8 mouse cellular contexts compared by ENCODE assay signal in genomic region chr2:161109398-161109821, GRCm38 (mm10). TPM values are rescaled to one million over a fixed set of nuclear protein-coding genes. Genes with fewer than 3 reads are reported as not detected.
DNase-seq lines count a peak whose midpoint lies in the region; ATAC-seq and TF ChIP-seq lines count a peak whose summit lies in the region.

No protein-coding gene starts in this region.

- H3K27ac ChIP-seq in heart, embryonic 12.5 days (ENCODE audit: poor library complexity, severe bottlenecking) = no peak overlapping the region
- no peak overlapping the region for H3K27ac ChIP-seq in thymus, adult 2 months (ENCODE audit: control insufficient read depth, insufficient read depth, low read length)
- H3K27ac ChIP-seq in intestine, postnatal 0 days (ENCODE audit: low read depth, low read length) = no peak overlapping the region
- peak overlapping the region; percentile 98 for H3K27ac ChIP-seq in neural tube, embryonic 13.5 days (replicated peaks)

- DNase-seq in heart, postnatal 36 days = no peak
- no peak for DNase-seq in thymus, adult 2 months
- no peak for DNase-seq in thymus, postnatal 4 days
- DNase-seq in cerebellum, postnatal 36 days = no peak

- TF ChIP-seq POLR2A in thymus, adult 2 months (IDR thresholded peaks at IDR 0.05; ENCODE audit: control insufficient read depth, extremely low read depth, insufficient read depth, low read length, poor library complexity) = no peak

- H3K4me3 ChIP-seq in heart, embryonic 12.5 days = peak overlapping the region; percentile 96
- peak overlapping the region; percentile 45 for H3K4me3 ChIP-seq in thymus, adult 2 months (ENCODE audit: control insufficient read depth, insufficient read depth, low read length)
- H3K4me3 ChIP-seq in intestine, postnatal 0 days (ENCODE audit: low read depth, low read length) = peak overlapping the region; percentile 87
- H3K4me3 ChIP-seq in neural tube, embryonic 13.5 days = peak overlapping the region; percentile 95

- no peaks in the 10 kb centered on the region; the same call in 1 of the 2 replicates for H3K9me3 ChIP-seq in heart, embryonic 12.5 days (replicated peaks)
- no peaks in the 10 kb centered on the region for H3K9me3 ChIP-seq in intestine, postnatal 0 days (ENCODE audit: control insufficient read depth)
- H3K9me3 ChIP-seq in neural tube, embryonic 13.5 days = no peaks in the 10 kb centered on the region

- peak; percentile 3; the same call in 1 of the 2 replicates for ATAC-seq in heart, embryonic 12.5 days (ENCODE audit: insufficient number of reproducible peaks, low FRiP score)
- peak; percentile 4; the same call in 1 of the 2 replicates for ATAC-seq in intestine, postnatal 0 days
- peak; percentile 68 for ATAC-seq in neural tube, embryonic 13.5 days (ENCODE audit: low read depth)
- ATAC-seq in CD4-positive, CD25-positive, alpha-beta regulatory T cell, adult 4 months = no peak

- peak overlapping the region; percentile 68 for H3K9ac ChIP-seq in heart, embryonic 12.5 days
- 0 out of 2 replicates have a peak overlapping the region, but pooled peaks have one; percentile 35 for H3K9ac ChIP-seq in intestine, postnatal 0 days (ENCODE audit: low read depth, low read length)
- peak overlapping the region; percentile 79 for H3K9ac ChIP-seq in neural tube, embryonic 13.5 days

- H3K27me3 ChIP-seq in heart, embryonic 12.5 days (replicated peaks) = no peaks in the 10 kb centered on the region
- H3K27me3 ChIP-seq in thymus, adult 2 months (ENCODE audit: control insufficient read depth, insufficient read depth, low read length) = no peaks in the 10 kb centered on the region
- H3K27me3 ChIP-seq in intestine, postnatal 0 days (replicated peaks; ENCODE audit: control insufficient read depth, insufficient read depth, low read length) = no peaks in the 10 kb centered on the region
- H3K27me3 ChIP-seq in neural tube, embryonic 13.5 days = no peaks in the 10 kb centered on the region

- H3K4me1 ChIP-seq in heart, embryonic 12.5 days (replicated peaks) = peaks cover 15% of the 10 kb centered on the region
- H3K4me1 ChIP-seq in thymus, adult 2 months (replicated peaks; ENCODE audit: control insufficient read depth, insufficient read depth, low read length) = peaks cover 5% of the 10 kb centered on the region; the same call in 1 of the 2 replicates
- H3K4me1 ChIP-seq in intestine, postnatal 0 days (replicated peaks; ENCODE audit: control insufficient read depth, insufficient read depth, low read length) = no peaks in the 10 kb centered on the region
- peaks cover 34% of the 10 kb centered on the region for H3K4me1 ChIP-seq in neural tube, embryonic 13.5 days (replicated peaks)

- TF ChIP-seq CTCF in thymus, adult 2 months (IDR thresholded peaks at IDR 0.05; ENCODE audit: borderline replicate concordance, control insufficient read depth, extremely low read depth, insufficient read depth, low read length, poor library complexity) = no peak
- TF ChIP-seq CTCF in intestine, postnatal 0 days (IDR thresholded peaks at IDR 0.05; ENCODE audit: low read depth) = peak; percentile 42

- intact Hi-C loops in heart, postnatal 36 days (cut with DNase I) = loop anchor here (5.0 kb wide), 1 partner anchor 68 kb away; no protein-coding TSS in a partner anchor

- under 1% methylated on average over 26 of the region's 26 CpGs for WGBS in heart, embryonic 12.5 days
- WGBS in thymus, adult 2 months = under 1% methylated on average over 26 of the region's 26 CpGs
- under 1% methylated on average over 25 of the region's 26 CpGs for whole genome bisulfite sequencing in intestine, postnatal 0 days
- WGBS in neural tube, embryonic 13.5 days = under 1% methylated on average over 26 of the region's 26 CpGs

- peak overlapping the region; percentile 86 for H3K4me2 ChIP-seq in heart, embryonic 12.5 days
- H3K4me2 ChIP-seq in intestine, postnatal 0 days (replicated peaks; ENCODE audit: low read depth) = peak overlapping the region; percentile 95
- H3K4me2 ChIP-seq in neural tube, embryonic 13.5 days = peak overlapping the region; percentile 73

- no peaks in the 10 kb centered on the region for H3K36me3 ChIP-seq in heart, embryonic 12.5 days
- no peaks in the 10 kb centered on the region for H3K36me3 ChIP-seq in thymus, adult 2 months (ENCODE audit: control insufficient read depth, insufficient read depth, low read length)
- H3K36me3 ChIP-seq in intestine, postnatal 0 days (ENCODE audit: control insufficient read depth, insufficient read depth) = no peaks in the 10 kb centered on the region
- no peaks in the 10 kb centered on the region for H3K36me3 ChIP-seq in neural tube, embryonic 13.5 days

RNA-seq across cellular contexts. Expression of gene Chd6, which starts 0.5 kb away (rescaled TPM):
- 17.7 and 23.3 TPM in 2 replicates for polyA plus RNA-seq in heart, embryonic 12.5 days (2016; fragmentation: Nextera tagmentation; extraction: Ambion mirVana)
- total RNA-seq in heart, postnatal 36 days (2021) = 10 to 100 TPM; 56.5 to 64.0 TPM
- 27.6 and 28.5 TPM in 2 replicates for polyA plus RNA-seq in thymus, adult 2 months (2012; rRNA removed)
- 8.7 and 10.1 TPM in 2 replicates for polyA plus RNA-seq in intestine, postnatal 0 days (2015; fragmentation: Nextera tagmentation; extraction: Ambion mirVana)
- polyA plus RNA-seq in neural tube, embryonic 13.5 days (2015; fragmentation: Nextera tagmentation; extraction: Ambion mirVana) = 37.4 and 37.6 TPM in 2 replicates
- 10 to 100 TPM; 43.3 to 45.5 TPM for polyA plus RNA-seq in CD4-positive, CD25-positive, alpha-beta regulatory T cell, adult 4 months (2017; shearing (Covaris generic))

Comparison
In these comparisons a context has a peak if more than half of its experiments do, and no peak if none do; other contexts are left out.
1. H3K4me3 ChIP-seq: peak in every context shown above with its lines; median percentile 96 in heart, embryonic 12.5 days; 95 in neural tube, embryonic 13.5 days; 87 in intestine, postnatal 0 days; 45 in thymus, adult 2 months.